Mouse (Mus musculus) limb, embryonic 11.5 days (tissue): ENCODE results near the gene Zc3h10. TPM values are rescaled to one million over a fixed set of nuclear protein-coding genes. Genes with fewer than 3 reads are reported as not detected.

Experiments
- ATAC-seq: fragments of 200-750 bp; cut with Nextera tagmentation; 2 replicates; pipeline ENCODE4 v1.8.0; 2017; ENCODE audit warnings: low read depth; ENCODE audit not compliant: insufficient number of reproducible peaks, low FRiP score, low TSS enrichment
- DNase-seq: peaks from one replicate; pipeline ENCODE4 v3.0.0-alpha.2; 2015; ENCODE audit warnings: low spot score
- H3K27ac ChIP-seq: fragments of 300-500 bp; sonication (generic); replicated peaks from 2 replicates; pipeline ENCODE4 v1.5.1; 2014; ENCODE audit warnings: low read depth, mild to moderate bottlenecking, low read length
- H3K27me3 ChIP-seq: fragments of 300-500 bp; sonication (generic); 2 replicates; pipeline ENCODE4 v1.6.1; 2014; ENCODE audit warnings: mild to moderate bottlenecking, low read length, mixed read lengths; ENCODE audit not compliant: control insufficient read depth, insufficient read depth
- H3K36me3 ChIP-seq: fragments of 300-500 bp; sonication (generic); 2 replicates; pipeline ENCODE4 v1.6.1; 2014; ENCODE audit warnings: mild to moderate bottlenecking, low read length, moderate library complexity, mixed read lengths; ENCODE audit not compliant: control insufficient read depth, insufficient read depth
- H3K4me1 ChIP-seq: fragments of 300-500 bp; sonication (generic); 2 replicates; pipeline ENCODE4 v1.6.1; 2014; ENCODE audit warnings: low read length, mixed read lengths; ENCODE audit not compliant: control insufficient read depth, insufficient read depth
- H3K4me2 ChIP-seq: fragments of 300-500 bp; sonication (generic); 2 replicates; pipeline ENCODE4 v1.6.1; 2014; ENCODE audit warnings: low read depth, mild to moderate bottlenecking, moderate library complexity; ENCODE audit not compliant: severe bottlenecking
- H3K4me3 ChIP-seq: fragments of 300-500 bp; sonication (generic); 2 replicates; pipeline ENCODE4 v1.5.1; 2014; ENCODE audit warnings: low read depth, low read length
- H3K9ac ChIP-seq: fragments of 300-500 bp; sonication (generic); 2 replicates; pipeline ENCODE4 v1.6.1; 2014; ENCODE audit warnings: mild to moderate bottlenecking, low read length
- H3K9me3 ChIP-seq: fragments of 300-500 bp; sonication (generic); 2 replicates; pipeline ENCODE4 v1.6.1; 2016; ENCODE audit warnings: low read length; ENCODE audit not compliant: control insufficient read depth
- WGBS: fragments of 180-500 bp; shearing (Covaris S2); extraction: QIAGEN DNeasy Blood & Tissue Kit; methylation state at CpG from one replicate; pipeline ENCODE4 v1.1.7; 2014; 5-methylcytosine and 5-hydroxymethylcytosine counted together
- polyA plus RNA-seq: library from polyadenylated mRNA; unstranded; fragments of >200 nt; fragmentation: Nextera tagmentation; extraction: Ambion mirVana; gene quantifications from 2 replicates; pipeline ENCODE4 v1.2.1, GENCODE M21; 2014

The Zc3h10 gene
- polyA plus RNA-seq: 15.3 and 19.4 TPM in 2 replicates

- 0 out of 2 replicates have a peak, but pooled peaks cover 4% of the 10 kb centered on the region for H3K4me1 ChIP-seq
- peak within 1 kb of the TSS; percentile 95 for H3K9ac ChIP-seq
- peak within 1 kb of the TSS; percentile 89 for H3K27ac ChIP-seq
- H3K36me3 ChIP-seq: peaks cover 18% of the 10 kb centered on the region
- H3K4me2 ChIP-seq: peak within 1 kb of the TSS; percentile 80
- ATAC-seq (peak; percentile 89), DNase-seq (peak; percentile 93)
- peak within 1 kb of the TSS; percentile 69 for H3K4me3 ChIP-seq
- no peaks in the 10 kb centered on the region for H3K9me3 ChIP-seq
- WGBS: under 1% methylated on average over 48 of the region's 50 CpGs
- no peaks in the 10 kb centered on the region for H3K27me3 ChIP-seq
These were observed at the start of gene Zc3h10 for GRCm38 (mm10) chr10:128547361-128548032. Gene Zc3h10, minus strand, starts transcription at chr10:128547774.

- no peak overlapping the region for H3K4me3 ChIP-seq
- no peak overlapping the region for H3K27ac ChIP-seq
- ATAC-seq (no peak), DNase-seq (no peak)
- H3K4me2 ChIP-seq: no peak overlapping the region
- H3K9ac ChIP-seq: no peak overlapping the region
- 76% methylated on average over 5 of the region's 5 CpGs for WGBS
- peaks cover 4% of the 10 kb centered on the region; the same call in 1 of the 2 replicates for H3K4me1 ChIP-seq
- H3K27me3 ChIP-seq: peaks cover 21% of the 10 kb centered on the region
- no peaks in the 10 kb centered on the region for H3K36me3 ChIP-seq
- H3K9me3 ChIP-seq: no peaks in the 10 kb centered on the region
These were observed 45.2 kb upstream of the Zc3h10 start for GRCm38 (mm10) chr10:128592797-128593196.

- no peak for DNase-seq
- no peak for ATAC-seq
These were observed 43.9 kb upstream of the Zc3h10 start for GRCm38 (mm10) chr10:128591436-128591835.

GRCm38 (mm10) chr10:128590193-128590690, 42.7 kb upstream of the Zc3h10 start:
- WGBS: under 1% methylated on average over 28 of the region's 43 CpGs
- Histone ChIP-seq H3K4me1 (peaks cover 8% of the 10 kb centered on the region; the same call in 1 of the 2 replicates), H3K27ac (no peak overlapping the region), H3K9me3 (no peaks in the 10 kb centered on the region), H3K9ac (0 out of 2 replicates have a peak overlapping the region, but pooled peaks have one; percentile 23), H3K4me2 (peak overlapping the region; percentile 92), H3K27me3 (peaks cover 34% of the 10 kb centered on the region), H3K4me3 (peak overlapping the region; percentile 53), H3K36me3 (no peaks in the 10 kb centered on the region)
- DNase-seq (peak; percentile 88), ATAC-seq (peak; percentile 10; the same call in 1 of the 2 replicates)

More at GRCm38 (mm10) chr10:128591436-128591835, 43.9 kb upstream of the Zc3h10 start:
- Histone ChIP-seq H3K4me2 (no peak overlapping the region), H3K36me3 (no peaks in the 10 kb centered on the region), H3K4me3 (no peak overlapping the region), H3K9me3 (no peaks in the 10 kb centered on the region), H3K27ac (no peak overlapping the region), H3K9ac (no peak overlapping the region), H3K27me3 (peaks cover 32% of the 10 kb centered on the region), H3K4me1 (peaks cover 8% of the 10 kb centered on the region; the same call in 1 of the 2 replicates)
- WGBS: 89% methylated on average over 6 of the region's 6 CpGs

- Histone ChIP-seq H3K27ac (no peak within 1 kb of the TSS), H3K36me3 (no peaks in the 10 kb centered on the region), H3K4me1 (peaks cover 8% of the 10 kb centered on the region; the same call in 1 of the 2 replicates), H3K9me3 (no peaks in the 10 kb centered on the region), H3K4me2 (peak within 1 kb of the TSS; percentile 92), H3K4me3 (peak within 1 kb of the TSS; percentile 53), H3K9ac (peak within 1 kb of the TSS; percentile 46; the same call in 1 of the 2 replicates), H3K27me3 (peaks cover 37% of the 10 kb centered on the region)
- whole genome bisulfite sequencing: under 1% methylated on average over 43 of the region's 43 CpGs
- DNase-seq: peak; percentile 69
- peak; percentile 32; the same call in 1 of the 2 replicates for ATAC-seq
These were observed 42.1 kb upstream of the Zc3h10 start, which contains the start of gene Erbb3 for GRCm38 (mm10) chr10:128589464-128590192. Gene Erbb3, minus strand, starts transcription at chr10:128589652.

- Histone ChIP-seq H3K36me3 (no peaks in the 10 kb centered on the region), H3K4me3 (peak overlapping the region; percentile 53), H3K27me3 (peaks cover 38% of the 10 kb centered on the region), H3K4me2 (peak overlapping the region; percentile 92), H3K9me3 (no peaks in the 10 kb centered on the region), H3K9ac (peak overlapping the region; percentile 46; the same call in 1 of the 2 replicates), H3K27ac (no peak overlapping the region), H3K4me1 (peaks cover 8% of the 10 kb centered on the region; the same call in 1 of the 2 replicates)
- 1% methylated on average over 23 of the region's 23 CpGs for WGBS
- DNase-seq: peak; percentile 35
- ATAC-seq: 0 out of 2 replicates have a peak, but pooled peaks have one; percentile 14
These were observed 41.3 kb upstream of the Zc3h10 start for GRCm38 (mm10) chr10:128588775-128589463.

GRCm38 (mm10) chr10:128588136-128588535, 40.6 kb upstream of the Zc3h10 start:
- Histone ChIP-seq H3K9ac (no peak overlapping the region), H3K9me3 (no peaks in the 10 kb centered on the region), H3K27ac (no peak overlapping the region), H3K36me3 (no peaks in the 10 kb centered on the region), H3K27me3 (peaks cover 40% of the 10 kb centered on the region), H3K4me1 (peaks cover 11% of the 10 kb centered on the region; the same call in 1 of the 2 replicates), H3K4me3 (0 out of 2 replicates have a peak overlapping the region, but pooled peaks have one; percentile 0), H3K4me2 (peak overlapping the region; percentile 92)
- 50% methylated on average over 1 of the region's 1 CpGs for WGBS
- ATAC-seq (no peak), DNase-seq (no peak)
